Mouse (Mus musculus) ES-Bruce4 (cell line): ENCODE data around the gene Bin2.

Source experiments
- CTCF ChIP-seq: IDR thresholded peaks from one replicate; pipeline ENCODE4 v1.8.1; 2011; ENCODE audit warnings: low read depth, low read length
- POLR2A ChIP-seq: IDR thresholded peaks from one replicate; pipeline ENCODE4 v1.8.1; 2011; ENCODE audit warnings: low read length; ENCODE audit not compliant: insufficient read depth

- peak; percentile 56 for TF ChIP-seq CTCF
- TF ChIP-seq POLR2A: no peak
These were observed 31.7 kb downstream of the Bin2 start for GRCm38 (mm10) chr15:100637661-100638060.
